Mouse (Mus musculus): Measurements from ENCODE around the gene Olfr726. TPM values are rescaled to one million over a fixed set of nuclear protein-coding genes. Genes with fewer than 3 reads are reported as not detected.

Olfr726 gene
- not detected for total RNA-seq (2021)

GRCm38 (mm10) chr14:50090853-50091252 lies at the start of gene Olfr726:
Gene Olfr726 (minus strand): TSS chr14:50090953.
- intact Hi-C loops (cut with DNase I), result loop anchor here (10.0 kb wide), 1 partner anchor 64 kb away; the partner anchor contains the start of gene Olfr729
- no peak for DNase-seq

GRCm38 (mm10) chr14:50122886-50123285 lies 32.1 kb upstream of the Olfr726 start, which contains the start of gene Olfr727:
Gene Olfr727 (plus strand): TSS chr14:50123186.
- DNase-seq, result no peak
- intact Hi-C loops (cut with DNase I), result no loop called here

GRCm38 (mm10) chr14:50062733-50063104 lies 28.0 kb downstream of the Olfr726 start:
- DNase-seq, result no peak
- intact Hi-C loops (cut with DNase I), result loop anchor here (10.0 kb wide), 1 partner anchor 722 kb away; the partner anchor contains the start of gene Ttc5

GRCm38 (mm10) chr14:50061955-50062732 lies 28.6 kb downstream of the Olfr726 start:
- peak; percentile 65 to 68 for DNase-seq
- intact Hi-C loops (cut with DNase I), result loop anchor here (10.0 kb wide), 1 partner anchor 723 kb away; the partner anchor contains the start of gene Ttc5

GRCm38 (mm10) chr14:50061590-50061954 lies 29.2 kb downstream of the Olfr726 start:
- intact Hi-C loops (cut with DNase I), result loop anchor here (10.0 kb wide), 1 partner anchor 723 kb away; the partner anchor contains the start of gene Ttc5
- DNase-seq, result no peak

GRCm38 (mm10) chr14:50061179-50061578 lies 29.6 kb downstream of the Olfr726 start:
- DNase-seq, result peak in 1 of 2 experiments; percentile 2

GRCm38 (mm10) chr14:50040275-50040674 lies 50.5 kb downstream of the Olfr726 start, which contains the start of gene Olfr725:
Gene Olfr725 (minus strand): TSS chr14:50040375.
- no peak for DNase-seq
- intact Hi-C loops (cut with DNase I), result no loop called here

More at GRCm38 (mm10) chr14:50061179-50061578, 29.6 kb downstream of the Olfr726 start:
- intact Hi-C loops (cut with DNase I), result loop anchor here (10.0 kb wide), 1 partner anchor 724 kb away; the partner anchor contains the start of gene Ttc5

Other genes starting within 250 kb of the Olfr726 start
- gene Olfr722, start 189.0 kb downstream of the Olfr726 start, total RNA-seq (2021), result not detected
- gene Olfr723, start 159.2 kb downstream of the Olfr726 start, total RNA-seq (2021), result not detected
- not detected for gene Olfr724, start 127.7 kb downstream of the Olfr726 start, total RNA-seq (2021)
- gene Olfr725, start 50.6 kb downstream of the Olfr726 start, total RNA-seq (2021), result not detected
- not detected for gene Olfr727, start 32.2 kb upstream of the Olfr726 start, total RNA-seq (2021)
- not detected for gene Olfr728, start 51.7 kb upstream of the Olfr726 start, total RNA-seq (2021)
- not detected for gene Olfr729, start 62.0 kb upstream of the Olfr726 start, total RNA-seq (2021)
- not detected for gene Olfr730, start 97.2 kb upstream of the Olfr726 start, total RNA-seq (2021)
- not detected for gene Olfr731, start 150.9 kb upstream of the Olfr726 start, total RNA-seq (2021)
- not detected for gene Olfr732, start 193.3 kb upstream of the Olfr726 start, total RNA-seq (2021)
- not detected for gene Olfr733, start 210.6 kb upstream of the Olfr726 start, total RNA-seq (2021)
- gene Olfr734, start 235.8 kb upstream of the Olfr726 start, total RNA-seq (2021), result not detected